Mouse (Mus musculus) ES-Bruce4 (cell line): Measurements from ENCODE around the gene Gas6. TPM values are rescaled to one million over a fixed set of nuclear protein-coding genes. Genes with fewer than 3 reads are reported as not detected.

Experiments
- H3K27ac ChIP-seq: 2 replicates; pipeline ENCODE4 v1.5.1; 2012; ENCODE audit warnings: low read length, inconsistent platforms; ENCODE audit not compliant: insufficient read depth
- H3K27me3 ChIP-seq: 2 replicates; pipeline ENCODE4 v1.6.1; 2012; ENCODE audit warnings: mild to moderate bottlenecking, low read length, inconsistent platforms; ENCODE audit not compliant: control insufficient read depth, poor library complexity, insufficient read depth, severe bottlenecking
- H3K36me3 ChIP-seq: 2 replicates; pipeline ENCODE4 v1.6.1; 2012; ENCODE audit warnings: inconsistent platforms, mild to moderate bottlenecking, low read length, moderate library complexity; ENCODE audit not compliant: control insufficient read depth, poor library complexity, insufficient read depth, severe bottlenecking
- H3K4me1 ChIP-seq: one replicate; pipeline ENCODE4 v1.8.1; 2011; ENCODE audit warnings: low read length; ENCODE audit not compliant: control insufficient read depth, insufficient read depth
- H3K4me3 ChIP-seq: 2 replicates; pipeline ENCODE4 v1.5.1; 2011; ENCODE audit warnings: low read depth, mild to moderate bottlenecking, low read length
- H3K9ac ChIP-seq: 2 replicates; pipeline ENCODE4 v1.6.1; 2012; ENCODE audit warnings: low read depth, mild to moderate bottlenecking, inconsistent platforms; ENCODE audit not compliant: poor library complexity, severe bottlenecking
- H3K9me3 ChIP-seq: replicated peaks from 2 replicates; pipeline ENCODE4 v1.6.1; 2012; ENCODE audit warnings: mild to moderate bottlenecking, low read length, inconsistent platforms; ENCODE audit not compliant: control insufficient read depth, poor library complexity, insufficient read depth, severe bottlenecking
- CTCF ChIP-seq: IDR thresholded peaks from one replicate; pipeline ENCODE4 v1.8.1; 2011; ENCODE audit warnings: low read depth, low read length
- EP300 ChIP-seq: IDR thresholded peaks from 2 replicates; pipeline ENCODE4 v1.6.1; 2011; ENCODE audit warnings: low read depth, low read length; ENCODE audit not compliant: insufficient read depth
- POLR2A ChIP-seq: IDR thresholded peaks from one replicate; pipeline ENCODE4 v1.8.1; 2011; ENCODE audit warnings: low read length; ENCODE audit not compliant: insufficient read depth
- polyA plus RNA-seq: library from polyadenylated mRNA; stranded (reverse); fragments of >200 nt; gene quantifications from 2 replicates; pipeline ENCODE4 v1.2.4, GENCODE M21; 2011; ENCODE audit warnings: low read depth; ENCODE audit not compliant: missing spikeins, insufficient read depth, insufficient read length

The Gas6 gene
- polyA plus RNA-seq, 1 experiment, result 14.9 TPM

DNA sequence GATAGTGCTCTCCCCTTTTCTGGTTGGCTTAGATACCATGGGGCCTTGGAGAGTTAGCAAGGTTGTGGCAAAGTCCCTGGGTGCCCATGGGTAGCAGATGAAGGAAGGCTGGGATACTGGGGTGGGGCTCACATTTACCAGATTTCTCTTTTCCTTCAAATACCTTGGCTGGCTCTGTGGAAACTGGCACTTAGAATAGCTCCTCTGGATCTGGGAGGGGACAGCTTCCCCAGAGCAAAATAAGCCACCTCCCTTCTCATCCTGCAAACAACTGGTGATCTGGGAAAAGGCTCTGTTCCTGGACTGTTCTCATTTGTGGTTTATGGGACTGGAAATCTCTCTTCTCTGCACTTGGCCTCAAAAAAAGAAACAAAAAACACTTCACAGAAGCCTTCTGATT is 63.4 kb downstream of the Gas6 start:
- Histone ChIP-seq H3K27ac (no peak overlapping the region), H3K9me3 (no peaks in the 10 kb centered on the region), H3K9ac (no peak overlapping the region), H3K27me3 (no peaks in the 10 kb centered on the region), H3K4me1 (no peaks in the 10 kb centered on the region), H3K4me3 (no peak overlapping the region), H3K36me3 (no peaks in the 10 kb centered on the region)
- TF ChIP-seq EP300, result no peak

GRCm38 (mm10) chr8:13430412-13430811 is 63.9 kb downstream of the Gas6 start:
- H3K27ac ChIP-seq, result no peak overlapping the region
- no peaks in the 10 kb centered on the region for H3K9me3 ChIP-seq
- H3K36me3 ChIP-seq, result no peaks in the 10 kb centered on the region
- H3K9ac ChIP-seq, result no peak overlapping the region
- H3K4me3 ChIP-seq, result no peak overlapping the region
- H3K27me3 ChIP-seq, result no peaks in the 10 kb centered on the region
- TF ChIP-seq POLR2A (no peak), CTCF (no peak), EP300 (no peak)
- no peaks in the 10 kb centered on the region for H3K4me1 ChIP-seq

DNA sequence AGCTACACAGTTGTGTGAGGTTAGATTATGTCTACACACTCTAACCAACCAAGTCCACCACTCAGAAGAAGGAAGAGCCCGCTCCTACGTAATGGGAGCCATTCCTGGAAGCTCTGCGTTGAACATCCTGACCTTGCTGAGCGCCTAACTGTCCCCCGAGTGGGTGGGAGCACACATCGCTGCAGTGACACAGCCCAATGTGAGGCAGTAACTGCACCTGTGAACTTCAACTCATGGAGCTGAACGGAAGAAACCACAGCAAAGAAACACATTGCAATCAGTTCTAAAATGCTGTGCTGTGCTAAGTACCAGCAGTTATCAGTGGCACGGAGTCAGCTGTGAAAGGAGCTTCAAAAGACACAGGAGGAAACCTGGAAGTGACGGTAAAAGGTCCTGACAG is 66.1 kb downstream of the Gas6 start:
- Histone ChIP-seq H3K9me3 (no peaks in the 10 kb centered on the region), H3K4me3 (no peak overlapping the region), H3K27me3 (no peaks in the 10 kb centered on the region), H3K9ac (no peak overlapping the region), H3K27ac (no peak overlapping the region), H3K4me1 (no peaks in the 10 kb centered on the region), H3K36me3 (no peaks in the 10 kb centered on the region)
- TF ChIP-seq EP300 (no peak), POLR2A (no peak), CTCF (no peak)

- Histone ChIP-seq H3K27me3 (no peaks in the 10 kb centered on the region), H3K9me3 (no peaks in the 10 kb centered on the region), H3K4me3 (no peak overlapping the region), H3K27ac (no peak overlapping the region), H3K4me1 (no peaks in the 10 kb centered on the region), H3K36me3 (no peaks in the 10 kb centered on the region), H3K9ac (no peak overlapping the region)
- no peak for TF ChIP-seq POLR2A
- TF ChIP-seq EP300, result no peak
- no peak for TF ChIP-seq CTCF
Observed at GRCm38 (mm10) chr8:13427351-13427750, 66.9 kb downstream of the Gas6 start.

DNA sequence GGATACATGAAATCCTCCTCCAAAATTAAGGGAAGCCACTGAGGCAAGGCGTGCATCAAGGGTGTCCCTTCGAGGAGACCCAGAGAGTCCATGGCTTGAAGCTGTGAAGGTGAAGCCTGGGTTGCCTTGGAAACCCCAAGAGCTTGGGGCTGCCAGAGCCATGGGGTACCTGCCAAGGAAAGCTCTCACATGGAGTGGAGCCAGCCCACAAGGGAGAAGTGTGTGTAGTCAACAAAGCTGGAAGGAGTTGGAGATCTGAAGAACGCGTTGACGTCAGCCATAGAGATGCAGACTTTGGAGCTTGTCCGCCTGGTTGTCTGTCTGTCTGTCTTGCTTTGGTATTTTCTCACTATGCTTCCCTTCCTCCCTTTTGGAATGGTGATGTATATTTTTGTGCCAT is 73.3 kb downstream of the Gas6 start:
- H3K27me3 ChIP-seq, result no peaks in the 10 kb centered on the region
- no peaks in the 10 kb centered on the region for H3K9me3 ChIP-seq
- H3K4me3 ChIP-seq, result no peak overlapping the region
- H3K4me1 ChIP-seq, result no peaks in the 10 kb centered on the region
- TF ChIP-seq CTCF (no peak), POLR2A (no peak), EP300 (no peak)
- no peak overlapping the region for H3K27ac ChIP-seq
- no peak overlapping the region for H3K9ac ChIP-seq
- H3K36me3 ChIP-seq, result no peaks in the 10 kb centered on the region

GRCm38 (mm10) chr8:13419111-13419639 is 75.1 kb downstream of the Gas6 start:
- Histone ChIP-seq H3K36me3 (no peaks in the 10 kb centered on the region), H3K4me3 (no peak overlapping the region), H3K27me3 (no peaks in the 10 kb centered on the region), H3K9me3 (no peaks in the 10 kb centered on the region), H3K27ac (no peak overlapping the region), H3K4me1 (no peaks in the 10 kb centered on the region), H3K9ac (no peak overlapping the region)
- TF ChIP-seq CTCF (no peak), POLR2A (no peak), EP300 (no peak)
